Mouse (Mus musculus) embryo, embryonic 10 days (tissue): ENCODE results near the gene Dse.

Source experiments
- DNase-seq: peaks from one replicate; pipeline ENCODE4 v3.0.0-alpha.2; 2015; ENCODE audit warnings: low spot score

Dse gene

GRCm38 (mm10) chr10:34198574-34198973 is 8.9 kb downstream of the Dse start:
- no peak for DNase-seq

- DNase-seq: no peak
Observed at GRCm38 (mm10) chr10:34198061-34198460, 9.5 kb downstream of the Dse start.

DNA sequence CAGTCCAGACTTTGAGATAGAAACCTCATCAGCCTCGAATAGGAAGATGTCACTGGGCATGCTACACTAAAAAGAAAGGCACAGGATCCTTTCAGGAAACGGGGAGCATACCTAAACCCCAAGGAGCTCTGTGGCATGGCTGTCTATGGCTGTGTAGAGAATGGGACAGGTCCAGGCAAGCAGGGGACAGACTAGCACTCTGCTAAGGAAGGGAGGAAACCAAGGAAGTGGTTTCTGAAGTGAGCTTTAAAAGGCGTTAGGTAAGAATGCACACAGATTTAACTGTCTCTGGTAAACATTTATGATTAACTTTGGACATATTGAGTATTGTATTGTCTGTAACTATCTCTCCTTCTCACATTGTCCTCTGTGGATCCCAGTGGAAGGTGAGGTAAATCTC is 10.2 kb downstream of the Dse start:
- no peak for DNase-seq

DNA sequence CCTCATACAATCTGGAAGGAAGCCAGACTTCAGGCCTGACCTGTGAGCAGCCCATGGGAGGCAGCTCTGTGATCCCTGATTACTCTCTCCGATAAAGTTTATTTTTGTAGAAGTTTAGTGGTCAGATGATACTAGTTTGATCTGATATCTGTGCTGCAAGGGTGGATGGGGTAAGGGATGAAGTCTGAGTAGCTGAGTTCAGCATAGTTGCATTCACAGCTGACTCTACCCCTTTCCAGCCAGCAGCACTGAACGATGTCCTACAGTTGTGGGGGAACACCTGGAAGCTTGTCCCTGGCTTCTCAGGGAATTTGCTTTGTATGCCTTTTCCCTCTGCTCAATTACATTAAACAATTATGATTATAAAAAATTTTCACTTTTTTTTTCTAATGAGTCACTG is 12.6 kb downstream of the Dse start:
- no peak for DNase-seq

- DNase-seq: no peak
Observed at GRCm38 (mm10) chr10:34194503-34194902, 13.0 kb downstream of the Dse start.

- DNase-seq: no peak
Observed at GRCm38 (mm10) chr10:34186571-34187260, 20.8 kb downstream of the Dse start.

DNA sequence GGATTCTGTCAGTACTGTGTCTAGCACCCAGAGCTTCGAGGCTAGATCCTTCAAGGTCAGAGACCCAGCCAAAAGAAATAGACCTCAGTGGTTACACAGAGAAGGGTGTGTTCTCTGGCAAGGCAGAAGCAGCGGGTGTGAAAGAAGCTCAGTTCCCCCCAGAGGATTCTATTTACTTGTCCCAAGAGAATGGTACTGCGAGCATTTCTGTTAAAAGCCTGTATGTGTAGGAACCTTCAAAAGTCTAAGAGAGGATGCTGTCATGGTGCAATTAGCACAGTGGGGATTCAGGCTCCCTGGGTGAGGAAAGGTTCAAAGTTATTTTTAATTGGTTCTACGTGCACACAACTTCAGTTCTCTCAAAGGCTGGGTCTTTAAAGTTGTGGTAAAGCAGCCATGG is 22.0 kb downstream of the Dse start:
- no peak for DNase-seq

- no peak for DNase-seq
Observed at GRCm38 (mm10) chr10:34184956-34185355, 22.6 kb downstream of the Dse start.

- DNase-seq: no peak
Observed at GRCm38 (mm10) chr10:34183731-34184130, 23.8 kb downstream of the Dse start.

DNA sequence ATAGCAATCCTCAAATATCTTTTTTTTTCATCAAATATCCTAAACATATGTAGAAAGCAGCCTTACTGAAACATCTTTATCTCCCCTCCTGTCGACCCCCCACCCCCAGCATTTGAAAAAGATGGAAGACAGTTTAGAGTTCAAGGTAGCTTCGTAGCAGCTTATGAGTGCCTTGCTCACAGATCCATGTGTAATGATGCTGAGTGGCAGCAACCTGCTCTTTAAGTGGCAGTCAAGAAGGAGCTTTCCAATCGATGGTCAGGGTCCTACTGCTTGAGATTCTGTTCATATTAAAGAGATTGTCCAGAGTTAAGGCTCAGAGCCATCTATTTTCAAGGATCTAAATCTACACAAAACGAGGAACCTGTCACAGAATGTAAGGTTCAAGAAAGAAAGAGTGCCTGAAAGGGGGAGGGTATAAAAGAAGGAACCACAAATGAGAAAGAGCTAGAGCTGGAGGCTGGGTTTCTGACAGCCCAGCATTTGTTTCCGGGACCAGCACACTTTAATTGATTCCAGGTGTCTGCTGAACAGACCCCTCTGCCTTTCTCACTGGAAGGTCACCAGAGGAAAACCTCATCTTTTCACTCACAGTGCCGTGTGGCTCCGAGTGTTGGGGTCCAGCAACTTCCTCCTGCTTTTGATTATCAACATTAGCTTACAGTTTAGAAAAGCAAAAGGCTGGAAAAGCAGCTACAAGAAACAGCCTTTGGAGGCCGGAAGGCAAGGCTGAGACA is 31.5 kb downstream of the Dse start:
- peak; percentile 82 for DNase-seq

DNA sequence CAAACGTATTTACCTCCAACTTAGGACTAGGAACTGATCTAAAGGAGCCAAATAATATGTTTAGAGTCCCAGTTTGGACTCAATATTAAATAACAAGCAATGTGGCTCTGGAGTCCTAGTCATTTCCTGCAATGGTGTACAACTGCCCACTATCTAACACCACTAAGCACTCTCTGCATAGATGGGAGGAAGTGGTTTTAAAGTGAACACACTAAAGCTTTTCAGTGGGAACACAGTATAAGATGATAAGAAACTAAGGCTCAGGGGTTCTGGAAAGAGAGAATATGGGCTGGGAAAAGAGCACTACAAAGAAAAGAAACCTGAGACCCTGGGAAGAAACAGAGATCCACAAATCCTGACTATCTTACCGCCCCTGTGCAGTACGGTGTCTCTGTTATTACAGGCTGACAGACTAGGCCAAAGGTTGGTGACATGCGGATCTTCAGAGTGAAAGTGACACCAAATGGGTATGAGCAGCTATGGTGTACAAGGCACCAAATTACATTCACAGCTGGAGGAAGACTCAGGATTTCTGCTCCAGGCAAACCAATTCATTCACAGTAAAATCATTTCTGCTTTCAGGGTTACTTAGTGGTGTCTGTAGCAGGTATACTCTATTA is 34.7 kb downstream of the Dse start:
- peak; percentile 34 for DNase-seq

DNA sequence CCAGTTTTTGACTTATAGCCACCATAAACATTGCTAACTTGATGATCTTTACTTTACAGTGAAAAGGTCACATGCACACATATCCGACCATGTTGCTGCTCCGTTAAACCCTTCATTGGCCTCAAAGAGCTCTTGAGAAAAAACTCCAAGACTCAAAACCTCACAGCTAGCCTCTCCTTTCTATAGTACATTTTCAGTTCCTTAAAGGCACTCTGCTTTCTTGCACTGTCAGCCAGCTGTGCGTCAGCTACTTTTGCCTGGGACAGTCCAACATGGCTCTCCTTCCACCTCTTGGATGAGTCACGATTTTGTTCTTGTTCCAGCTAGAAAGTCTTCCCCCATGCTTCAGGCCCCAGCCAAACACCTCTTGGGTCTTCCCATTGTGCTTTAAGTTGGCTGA is 35.9 kb downstream of the Dse start:
- no peak for DNase-seq

GRCm38 (mm10) chr10:34171191-34171590 is 36.3 kb downstream of the Dse start:
- no peak for DNase-seq

DNA sequence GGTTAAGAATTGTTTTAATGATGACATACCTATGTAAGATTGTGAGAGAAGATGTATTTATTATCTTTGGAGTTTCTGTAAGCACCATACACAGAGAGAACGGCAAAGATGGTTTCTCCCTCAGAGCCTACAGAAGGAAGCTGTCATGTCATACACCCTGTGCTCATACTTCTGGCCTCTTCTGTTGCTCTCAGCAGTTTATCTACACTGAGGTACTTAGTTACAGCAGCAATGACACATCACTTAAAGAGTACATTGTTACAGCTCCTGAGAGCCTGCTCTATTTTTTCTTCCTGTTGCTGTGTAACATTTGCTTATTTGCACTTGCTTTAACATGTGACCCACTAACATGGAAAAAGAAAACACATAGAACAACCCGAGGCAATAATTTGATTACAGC is 40.5 kb downstream of the Dse start:
- no peak for DNase-seq

DNA sequence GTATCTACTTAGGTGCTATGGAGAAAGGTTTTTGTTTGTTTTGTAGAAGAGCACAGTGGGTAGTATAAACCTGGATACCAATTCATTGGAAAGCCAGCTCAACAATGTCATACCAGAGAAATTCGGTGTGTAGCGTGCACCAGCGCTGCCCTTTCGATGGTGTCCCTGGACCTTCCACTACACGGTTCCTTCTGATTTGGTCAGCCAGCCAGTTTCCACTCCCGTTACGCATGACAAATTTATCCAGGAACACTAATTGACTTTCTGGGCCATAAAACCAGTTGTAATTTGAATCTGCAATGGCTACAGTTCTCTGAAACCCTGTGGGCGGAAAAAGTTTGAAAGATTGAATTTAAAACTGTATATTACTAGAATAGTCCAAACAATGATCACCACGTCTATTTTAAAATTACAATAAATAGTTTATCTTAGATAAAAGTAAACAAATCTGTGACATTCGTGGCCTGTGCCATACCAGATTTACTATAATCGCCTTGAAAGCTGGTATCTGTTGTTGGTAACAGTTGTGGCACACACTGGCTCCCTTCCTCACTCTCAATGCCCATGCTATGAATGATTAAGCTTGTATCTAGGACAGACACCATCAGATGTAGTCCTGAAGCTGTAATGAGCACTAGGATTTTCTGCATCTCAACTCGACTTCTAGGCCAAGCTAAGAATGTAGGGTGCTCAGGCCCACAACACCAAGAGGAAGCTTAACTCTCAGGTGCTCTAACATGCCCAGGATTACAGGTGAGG is 51.5 kb downstream of the Dse start:
- no peak for DNase-seq

DNA sequence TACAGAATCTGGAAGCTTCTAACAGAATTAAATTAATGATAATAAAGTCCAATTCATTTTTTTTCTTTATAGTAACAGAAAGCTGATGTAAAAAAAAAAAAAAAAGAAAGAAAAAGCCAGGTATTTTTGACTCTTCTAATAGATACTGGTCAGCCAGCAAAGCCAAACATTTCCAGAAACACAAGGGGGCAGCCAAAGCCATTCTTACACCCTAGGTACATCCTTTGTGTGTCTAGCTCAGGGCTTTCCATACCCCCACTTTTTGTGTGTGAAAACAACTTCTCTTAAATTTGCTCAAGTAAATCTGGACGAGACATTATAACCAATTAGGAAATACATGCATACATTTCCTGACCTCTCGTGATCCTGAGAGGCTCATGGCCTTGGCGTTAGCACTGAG is 55.7 kb downstream of the Dse start:
- DNase-seq: no peak

GRCm38 (mm10) chr10:34150454-34150853 is 57.1 kb downstream of the Dse start:
- DNase-seq: peak; percentile 35

DNA sequence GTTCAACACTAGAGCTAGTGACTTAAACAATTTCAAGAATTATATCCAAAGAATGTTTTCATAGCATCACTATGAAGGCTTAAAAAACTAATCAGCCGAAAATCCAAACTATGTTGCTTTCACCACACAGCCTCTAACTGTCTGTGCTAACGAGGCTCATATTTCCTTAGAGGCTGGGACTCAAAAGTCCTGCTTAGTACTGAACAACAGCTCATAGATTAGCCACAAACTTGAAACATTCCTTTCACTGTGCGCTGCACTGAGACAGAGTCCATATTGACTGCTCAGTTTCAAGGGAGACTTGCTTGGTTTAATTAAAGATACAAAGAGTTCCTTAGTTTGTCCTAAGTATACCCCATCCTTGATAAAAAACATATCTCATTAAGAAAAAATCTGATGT is 57.7 kb downstream of the Dse start:
- no peak for DNase-seq

GRCm38 (mm10) chr10:34141693-34142092 is 65.8 kb downstream of the Dse start:
- DNase-seq: no peak

GRCm38 (mm10) chr10:34139768-34140167 is 67.7 kb downstream of the Dse start:
- DNase-seq: no peak

GRCm38 (mm10) chr10:34138027-34138426 is 69.5 kb downstream of the Dse start:
- no peak for DNase-seq

- peak; percentile 73 for DNase-seq
Observed at GRCm38 (mm10) chr10:34136432-34136831, 71.1 kb downstream of the Dse start.

- DNase-seq: no peak
Observed at GRCm38 (mm10) chr10:34131356-34131755, 76.2 kb downstream of the Dse start.
